Mouse (Mus musculus) MEL (cell line): ENCODE data around the gene Zfp384. TPM values are rescaled to one million over a fixed set of nuclear protein-coding genes. Genes with fewer than 3 reads are reported as not detected.

Experiments
- DNase-seq: peaks from one replicate; pipeline ENCODE4 v3.0.0; 2011; ENCODE audit warnings: low read depth, low spot score
- H3K27ac ChIP-seq: 2 replicates; pipeline ENCODE4 v1.5.1; 2012; ENCODE audit warnings: low read depth, mild to moderate bottlenecking, control low read depth, low read length, moderate library complexity; ENCODE audit not compliant: control insufficient read depth
- H3K27me3 ChIP-seq, 2 experiments: fragments of 150-350 bp in 1 of 2; sonication (generic) in 1 of 2; 2 replicates each; pipeline ENCODE4 v1.6.1; 2012; ENCODE audit warnings: low read length in 2 of 2, mild to moderate bottlenecking in 2 of 2, improper control_type of control experiment in 1 of 2, moderate library complexity in 1 of 2; ENCODE audit not compliant: insufficient read depth in 2 of 2, control insufficient read depth in 1 of 2
- H3K36me3 ChIP-seq, 2 experiments: 2 replicates each; pipeline ENCODE4 v1.6.1; 2012 to 2014; ENCODE audit warnings: low read length in 2 of 2, improper control_type of control experiment in 1 of 2, inconsistent platforms in 1 of 2, mild to moderate bottlenecking in 1 of 2; ENCODE audit not compliant: insufficient read depth in 2 of 2, control insufficient read depth in 1 of 2
- H3K4me1 ChIP-seq, 2 experiments: fragments of 150-350 bp in 1 of 2; sonication (generic) in 1 of 2; 2 replicates each; pipeline ENCODE4 v1.6.1; 2012; ENCODE audit warnings: low read length in 2 of 2, improper control_type of control experiment in 1 of 2, mild to moderate bottlenecking in 1 of 2; ENCODE audit not compliant: insufficient read depth in 2 of 2, control insufficient read depth in 1 of 2
- H3K4me3 ChIP-seq, 2 experiments: fragments of 150-350 bp in 1 of 2; sonication (generic) in 1 of 2; 2 replicates each; pipeline ENCODE4 v1.5.1; 2012; ENCODE audit warnings: low read depth in 2 of 2, low read length in 2 of 2, mild to moderate bottlenecking in 2 of 2, moderate library complexity in 2 of 2, control low read depth in 1 of 2, improper control_type of control experiment in 1 of 2; ENCODE audit not compliant: control insufficient read depth in 1 of 2, insufficient read depth in 1 of 2
- H3K79me2 ChIP-seq: 2 replicates; pipeline ENCODE4 v1.6.1; 2012; ENCODE audit warnings: mild to moderate bottlenecking, low read length, moderate library complexity; ENCODE audit not compliant: control insufficient read depth, poor library complexity, insufficient read depth
- H3K9ac ChIP-seq: 2 replicates; pipeline ENCODE4 v1.6.1; 2012; ENCODE audit warnings: low read depth, mild to moderate bottlenecking, control low read depth, low read length, moderate library complexity; ENCODE audit not compliant: control insufficient read depth, poor library complexity, severe bottlenecking
- H3K9me3 ChIP-seq: fragments of 150-350 bp; sonication (generic); replicated peaks from 2 replicates; pipeline ENCODE4 v1.6.1; 2012; ENCODE audit warnings: mild to moderate bottlenecking, low read length, improper control_type of control experiment, moderate library complexity; ENCODE audit not compliant: insufficient read depth
- BHLHE40 ChIP-seq: IDR thresholded peaks from 2 replicates; pipeline ENCODE4 v1.6.1; 2012; ENCODE audit warnings: low read depth, mild to moderate bottlenecking, inconsistent platforms, low read length, improper control_type of control experiment, borderline replicate concordance
- CHD1 ChIP-seq: IDR thresholded peaks from 2 replicates; pipeline ENCODE4 v1.6.1; 2012; ENCODE audit warnings: low read depth, mild to moderate bottlenecking, inconsistent platforms, low read length, improper control_type of control experiment
- CHD2 ChIP-seq: IDR thresholded peaks from 2 replicates; pipeline ENCODE4 v1.6.1; 2011; ENCODE audit warnings: low read length, improper control_type of control experiment
- CTCF ChIP-seq, 3 experiments: IDR thresholded peaks in 2 of 3; conservative IDR thresholded peaks in 1 of 3; 2 replicates each; pipeline ENCODE4 v1.5.1; 2011 to 2012; ENCODE audit warnings: low read length in 3 of 3, low read depth in 2 of 3, mild to moderate bottlenecking in 2 of 3, improper control_type of control experiment in 1 of 3, inconsistent platforms in 1 of 3, mixed read lengths in 1 of 3, moderate library complexity in 1 of 3; ENCODE audit not compliant: control insufficient read depth in 1 of 3, insufficient read depth in 1 of 3, poor library complexity in 1 of 3, severe bottlenecking in 1 of 3
- E2F4 ChIP-seq: IDR thresholded peaks from 2 replicates; pipeline ENCODE4 v1.6.1; 2011; ENCODE audit warnings: low read depth, low read length, improper control_type of control experiment, borderline replicate concordance
- ELF1 ChIP-seq: IDR thresholded peaks from 2 replicates; pipeline ENCODE4 v1.6.1; 2014; ENCODE audit warnings: low read depth, mild to moderate bottlenecking, inconsistent platforms, low read length, improper control_type of control experiment, moderate library complexity
- EP300 ChIP-seq, 2 experiments: IDR thresholded peaks; 2 replicates each; pipeline ENCODE4 v1.6.1; 2011; ENCODE audit warnings: improper control_type of control experiment in 2 of 2, low read length in 2 of 2, low read depth in 1 of 2, mild to moderate bottlenecking in 1 of 2
- ETS1 ChIP-seq: IDR thresholded peaks from 2 replicates; pipeline ENCODE4 v1.6.1; 2012; ENCODE audit warnings: low read depth, mild to moderate bottlenecking, inconsistent platforms, low read length, improper control_type of control experiment, moderate library complexity
- HCFC1 ChIP-seq: IDR thresholded peaks from 2 replicates; pipeline ENCODE4 v1.6.1; 2012; ENCODE audit warnings: low read depth, mild to moderate bottlenecking, inconsistent platforms, low read length, improper control_type of control experiment, moderate library complexity
- JUND ChIP-seq: IDR thresholded peaks from 2 replicates; pipeline ENCODE4 v1.6.1; 2011; ENCODE audit warnings: low read depth, mild to moderate bottlenecking, improper control_type of control experiment, low read length
- MAX ChIP-seq: IDR thresholded peaks from 2 replicates; pipeline ENCODE4 v1.6.1; 2011; ENCODE audit warnings: low read length, improper control_type of control experiment
- MAZ ChIP-seq: IDR thresholded peaks from 2 replicates; pipeline ENCODE4 v1.6.1; 2012; ENCODE audit warnings: low read depth, mild to moderate bottlenecking, inconsistent platforms, low read length, improper control_type of control experiment
- MEF2A ChIP-seq: IDR thresholded peaks from 2 replicates; pipeline ENCODE4 v1.6.1; 2014; ENCODE audit warnings: low read depth, mild to moderate bottlenecking, inconsistent platforms, low read length, improper control_type of control experiment; ENCODE audit not compliant: poor library complexity, insufficient replicate concordance, severe bottlenecking; ENCODE audit errors: extremely low read depth
- MXI1 ChIP-seq: IDR thresholded peaks from 2 replicates; pipeline ENCODE4 v1.6.1; 2011; ENCODE audit warnings: mild to moderate bottlenecking, low read depth, low read length, improper control_type of control experiment
- POLR2A ChIP-seq, 2 experiments: IDR thresholded peaks; 2 replicates each; pipeline ENCODE4 v1.6.1; 2011 to 2012; ENCODE audit warnings: low read length in 2 of 2, mild to moderate bottlenecking in 2 of 2, control low read depth in 1 of 2, improper control_type of control experiment in 1 of 2, low read depth in 1 of 2, moderate library complexity in 1 of 2; ENCODE audit not compliant: control insufficient read depth in 1 of 2, insufficient read depth in 1 of 2, poor library complexity in 1 of 2
- RAD21 ChIP-seq: IDR thresholded peaks from 2 replicates; pipeline ENCODE4 v1.6.1; 2011; ENCODE audit warnings: mild to moderate bottlenecking, low read depth, low read length, improper control_type of control experiment
- RCOR1 ChIP-seq: IDR thresholded peaks from 2 replicates; pipeline ENCODE4 v1.6.1; 2012; ENCODE audit warnings: low read depth, mild to moderate bottlenecking, inconsistent platforms, low read length, improper control_type of control experiment
- SMC3 ChIP-seq: IDR thresholded peaks from 2 replicates; pipeline ENCODE4 v1.6.1; 2011; ENCODE audit warnings: low read depth, low read length, improper control_type of control experiment
- TBP ChIP-seq: IDR thresholded peaks from 2 replicates; pipeline ENCODE4 v1.8.0; 2011; ENCODE audit warnings: low read depth, low read length, improper control_type of control experiment
- USF2 ChIP-seq, 2 experiments: IDR thresholded peaks; 2 replicates each; pipeline ENCODE4 v1.6.1; 2011 to 2012; ENCODE audit warnings: improper control_type of control experiment in 2 of 2, low read length in 2 of 2, borderline replicate concordance in 1 of 2, inconsistent platforms in 1 of 2, low read depth in 1 of 2, mild to moderate bottlenecking in 1 of 2; ENCODE audit not compliant: insufficient read depth in 1 of 2
- ZNF384 ChIP-seq: IDR thresholded peaks from 2 replicates; pipeline ENCODE4 v1.6.1; 2012; ENCODE audit warnings: low read depth, mild to moderate bottlenecking, inconsistent platforms, low read length, improper control_type of control experiment
- polyA plus RNA-seq, 2 experiments: library from polyadenylated mRNA; stranded (reverse) in 1 of 2; unstranded in 1 of 2; fragments of >175 nt in 1 of 2; fragments of >200 nt in 1 of 2; gene quantifications; 2 replicates each; pipeline versions ENCODE4 v1.2.1 to v1.2.4; 2012; ENCODE audit warnings: low replicate concordance in 2 of 2, low read depth in 1 of 2; ENCODE audit not compliant: insufficient read length in 2 of 2, insufficient read depth in 1 of 2, missing spikeins in 1 of 2
- total RNA-seq: library from RNA; depleted of rRNA; stranded (reverse); fragments of 300-350 nt; gene quantifications from 2 replicates; pipeline ENCODE4 v1.2.3, GENCODE M21; 2012

Zfp384 gene
- total and polyA plus RNA-seq, 3 experiments, result 19.5 to 57.4 TPM; not detected in 1

DNA sequence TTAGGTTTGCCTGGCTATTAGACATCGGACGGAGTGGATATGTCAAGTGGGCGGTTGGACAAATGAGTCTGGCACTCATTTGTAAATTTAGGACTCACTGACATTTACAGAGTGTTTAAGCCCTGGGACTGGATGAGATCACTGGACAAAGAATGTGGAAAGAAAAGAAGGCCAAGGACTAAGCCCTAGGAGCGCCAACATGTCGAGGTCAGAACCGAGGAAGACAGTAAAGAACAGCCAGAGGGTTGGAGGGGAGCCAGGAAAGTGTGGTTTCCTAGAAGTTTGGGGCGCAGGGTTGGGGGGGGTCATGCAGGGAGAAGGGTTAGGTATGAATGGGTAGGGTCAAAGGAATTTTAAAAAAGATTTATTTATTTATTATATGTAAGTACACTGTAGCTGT, 13.7 kb upstream of the Zfp384 start:
- H3K27ac ChIP-seq, result no peak overlapping the region
- H3K9me3 ChIP-seq, result no peaks in the 10 kb centered on the region
- H3K27me3 ChIP-seq, result no peaks in the 10 kb centered on the region
- H3K36me3 ChIP-seq, result no peaks in the 10 kb centered on the region
- TF ChIP-seq MXI1 (no peak), CHD2 (no peak), POLR2A (IDR thresholded peaks at IDR 0.05; ENCODE audit: control insufficient read depth in 1 of 2, insufficient read depth in 1 of 2, low read depth in 1 of 2, low read length in 2 of 2, poor library complexity in 1 of 2) (no peak), RAD21 (no peak), EP300 (IDR thresholded peaks at IDR 0.05; ENCODE audit: low read depth in 1 of 2, low read length in 2 of 2) (no peak), SMC3 (no peak), CTCF (IDR thresholded peaks at IDR 0.05 in 2 of 3, conservative IDR thresholded peaks at IDR 0.05 in 1 of 3; ENCODE audit: control insufficient read depth in 1 of 3, insufficient read depth in 1 of 3, low read depth in 2 of 3, low read length in 3 of 3, poor library complexity in 1 of 3, severe bottlenecking in 1 of 3) (no peak), MAZ (no peak), ZNF384 (no peak)
- H3K9ac ChIP-seq, result no peak overlapping the region
- no peak for DNase-seq
- H3K4me3 ChIP-seq, result no peak overlapping the region
- H3K4me1 ChIP-seq, result peaks cover 0 to 3% of the 10 kb centered on the region in 2 experiments; a peak in 1 of 4 replicates
- no peaks in the 10 kb centered on the region for H3K79me2 ChIP-seq

DNA sequence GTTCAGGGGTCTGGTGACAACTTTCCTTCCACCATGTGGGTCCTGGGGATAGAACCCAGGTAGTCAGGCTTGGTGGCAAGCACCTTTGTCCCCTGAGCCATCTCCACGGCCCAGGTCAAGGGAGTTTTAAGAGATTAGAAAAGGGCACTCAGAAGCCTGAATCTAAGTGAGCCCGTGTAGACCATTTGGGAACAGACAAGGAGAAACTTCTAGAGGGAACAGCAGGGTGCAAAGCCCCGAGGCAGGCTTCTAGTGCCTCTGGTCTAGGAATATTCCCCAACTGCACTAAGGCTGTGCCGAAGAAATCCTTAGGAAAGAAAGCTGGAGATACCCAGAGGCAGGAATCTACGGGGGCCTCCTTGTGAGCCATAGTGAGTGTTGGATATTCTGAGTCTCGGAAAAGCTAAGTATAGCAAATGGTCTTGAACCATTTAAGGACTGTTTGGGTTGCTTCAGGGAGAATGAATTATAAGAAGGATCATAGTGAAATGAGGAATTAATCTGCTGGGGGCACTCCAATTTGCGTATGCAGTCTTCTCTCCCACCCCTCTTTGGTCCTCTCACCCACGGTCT, 13.0 kb upstream of the Zfp384 start:
- H3K9ac ChIP-seq, result no peak overlapping the region
- no peak for DNase-seq
- H3K36me3 ChIP-seq, result no peaks in the 10 kb centered on the region
- no peak for TF ChIP-seq USF2 (IDR thresholded peaks at IDR 0.05; ENCODE audit: borderline replicate concordance in 1 of 2, insufficient read depth in 1 of 2, low read depth in 1 of 2, low read length in 2 of 2)
- no peak for TF ChIP-seq JUND
- no peak for TF ChIP-seq RCOR1
- TF ChIP-seq BHLHE40, result no peak
- TF ChIP-seq E2F4, result no peak
- no peak for TF ChIP-seq HCFC1
- no peak for TF ChIP-seq MAX
- TF ChIP-seq ELF1, result no peak
- no peak for TF ChIP-seq MEF2A
- TF ChIP-seq POLR2A (IDR thresholded peaks at IDR 0.05; ENCODE audit: control insufficient read depth in 1 of 2, insufficient read depth in 1 of 2, low read depth in 1 of 2, low read length in 2 of 2, poor library complexity in 1 of 2), result no peak
- no peak for TF ChIP-seq ZNF384
- TF ChIP-seq TBP, result no peak
- TF ChIP-seq CHD1, result no peak
- TF ChIP-seq ETS1, result no peak
- no peaks in the 10 kb centered on the region for H3K27me3 ChIP-seq
- H3K27ac ChIP-seq, result no peak overlapping the region
- H3K4me1 ChIP-seq, result peaks cover 0 to 3% of the 10 kb centered on the region in 2 experiments; a peak in 1 of 4 replicates
- no peaks in the 10 kb centered on the region for H3K9me3 ChIP-seq
- peak overlapping the region in 1 of 2 experiments; percentile 9; a peak in 1 of 4 replicates for H3K4me3 ChIP-seq
- H3K79me2 ChIP-seq, result no peaks in the 10 kb centered on the region
